Mouse (Mus musculus): ENCODE measurements around the gene Dysf. TPM values are rescaled to one million over a fixed set of nuclear protein-coding genes. Genes with fewer than 3 reads are reported as not detected.

The Dysf gene
- polyA plus RNA-seq, 1 experiment, result 20.7 TPM

DNA sequence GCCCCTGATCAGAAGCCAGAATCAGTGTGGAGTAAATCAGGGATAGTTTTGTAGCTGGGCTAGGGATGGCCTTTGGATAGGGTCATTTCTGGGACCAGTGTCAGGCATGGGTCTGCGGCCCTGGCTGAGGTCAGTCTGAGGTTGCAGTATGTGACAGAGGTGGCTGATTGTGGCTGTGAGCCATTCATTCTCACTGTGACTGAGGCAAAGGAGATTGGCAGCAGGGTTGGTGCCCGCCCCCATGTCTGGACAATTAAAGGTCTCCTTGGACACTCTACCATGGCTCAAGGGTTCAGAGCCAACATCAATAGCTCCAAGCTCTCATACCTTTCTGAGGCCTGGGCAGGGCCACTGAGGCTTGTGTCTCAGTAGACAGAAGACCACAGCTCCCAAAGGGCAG lies 227.0 kb downstream of the Dysf start:
- H3K27ac ChIP-seq (ENCODE audit: insufficient read depth, low read depth, low read length), result no peak overlapping the region
- H3K27me3 ChIP-seq (replicated peaks; ENCODE audit: control insufficient read depth, insufficient read depth, low read length), result no peaks in the 10 kb centered on the region
- H3K4me3 ChIP-seq (ENCODE audit: insufficient read depth, low read depth, low read length), result no peak overlapping the region
- DNase-seq, result no peak
- no peak for TF ChIP-seq POLR2A (IDR thresholded peaks at IDR 0.05; ENCODE audit: low read depth, low read length)
- TF ChIP-seq CTCF (conservative IDR thresholded peaks at IDR 0.05; ENCODE audit: insufficient read depth, insufficient read length, low read depth, low read length), result no peak
- WGBS, result 92% methylated on average over 2 of the region's 2 CpGs
- H3K4me1 ChIP-seq (ENCODE audit: control insufficient read depth, insufficient read depth, low read length), result peaks cover 5% of the 10 kb centered on the region
- no peaks in the 10 kb centered on the region for H3K36me3 ChIP-seq (ENCODE audit: control insufficient read depth, insufficient read depth, low read length)

DNA sequence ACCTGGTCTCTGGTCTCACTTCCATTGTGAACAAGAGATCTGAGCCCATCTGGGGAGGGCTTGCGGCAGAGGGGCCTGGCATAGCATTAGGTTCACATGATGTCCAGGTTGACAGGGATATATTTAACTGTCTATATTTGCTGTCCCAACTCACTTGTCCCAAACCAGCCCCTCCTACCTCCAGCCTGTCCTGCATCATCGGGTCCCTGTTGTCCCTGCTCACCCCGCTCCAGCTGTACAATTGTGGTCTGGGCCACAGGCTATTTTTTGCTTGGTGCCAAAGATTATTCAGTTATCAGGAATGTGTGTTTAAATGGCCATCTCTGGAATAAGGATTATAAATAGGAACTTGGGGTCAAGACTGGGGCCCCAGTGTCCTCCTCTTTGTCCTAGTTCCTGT lies 235.0 kb downstream of the Dysf start:
- WGBS, result 86% methylated on average over 3 of the region's 3 CpGs
- DNase-seq, result no peak

DNA sequence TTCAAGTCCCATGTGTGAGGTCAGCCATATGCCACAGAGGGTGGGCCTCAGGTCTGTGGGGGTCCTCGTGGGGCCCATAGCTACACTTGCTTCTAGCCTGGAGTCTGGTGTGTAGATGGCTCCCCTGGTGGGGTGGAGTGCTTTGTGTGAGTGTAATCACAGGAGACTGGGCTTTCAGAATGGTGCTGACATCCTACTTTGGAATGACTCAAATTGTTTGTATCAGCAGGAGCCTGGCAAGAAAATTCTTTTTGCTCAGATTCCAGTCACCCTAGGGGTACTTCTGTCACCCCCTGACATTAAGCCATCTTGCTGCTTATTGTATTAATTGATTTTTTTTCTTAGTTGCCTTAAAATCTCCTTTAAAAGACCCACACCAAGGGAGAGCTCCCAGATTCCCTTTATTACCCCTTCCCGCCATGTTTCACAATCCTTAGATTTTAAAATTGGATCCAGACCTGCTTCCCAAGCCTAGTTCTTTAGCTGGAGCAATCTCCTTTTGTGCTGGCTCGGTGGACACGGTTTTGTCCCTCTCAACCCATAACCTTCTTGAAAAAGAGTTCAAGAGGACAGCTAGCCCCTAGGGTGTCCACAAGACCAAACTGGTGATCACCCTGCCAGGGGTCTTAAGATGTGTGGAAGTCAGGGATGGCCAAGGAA lies 237.8 kb downstream of the Dysf start:
- TF ChIP-seq CTCF (conservative IDR thresholded peaks at IDR 0.05; ENCODE audit: insufficient read depth, insufficient read length, low read depth, low read length) (no peak), POLR2A (IDR thresholded peaks at IDR 0.05; ENCODE audit: low read depth, low read length) (no peak)
- H3K4me1 ChIP-seq (ENCODE audit: control insufficient read depth, insufficient read depth, low read length), result no peaks in the 10 kb centered on the region
- H3K27me3 ChIP-seq (replicated peaks; ENCODE audit: control insufficient read depth, insufficient read depth, low read length), result no peaks in the 10 kb centered on the region
- no peak overlapping the region for H3K27ac ChIP-seq (ENCODE audit: insufficient read depth, low read depth, low read length)
- DNase-seq, result no peak
- H3K36me3 ChIP-seq (ENCODE audit: control insufficient read depth, insufficient read depth, low read length), result no peaks in the 10 kb centered on the region
- WGBS, result 83% methylated on average over 4 of the region's 4 CpGs
- H3K4me3 ChIP-seq (ENCODE audit: insufficient read depth, low read depth, low read length), result no peak overlapping the region

More for the DNA sequence above, 235.0 kb downstream of the Dysf start:
- Histone ChIP-seq H3K27ac (ENCODE audit: insufficient read depth, low read depth, low read length) (no peak overlapping the region), H3K36me3 (ENCODE audit: control insufficient read depth, insufficient read depth, low read length) (no peaks in the 10 kb centered on the region), H3K4me3 (ENCODE audit: insufficient read depth, low read depth, low read length) (no peak overlapping the region), H3K27me3 (replicated peaks; ENCODE audit: control insufficient read depth, insufficient read depth, low read length) (no peaks in the 10 kb centered on the region), H3K4me1 (ENCODE audit: control insufficient read depth, insufficient read depth, low read length) (no peaks in the 10 kb centered on the region)
- TF ChIP-seq CTCF (conservative IDR thresholded peaks at IDR 0.05; ENCODE audit: insufficient read depth, insufficient read length, low read depth, low read length) (no peak), POLR2A (IDR thresholded peaks at IDR 0.05; ENCODE audit: low read depth, low read length) (no peak)

DNA sequence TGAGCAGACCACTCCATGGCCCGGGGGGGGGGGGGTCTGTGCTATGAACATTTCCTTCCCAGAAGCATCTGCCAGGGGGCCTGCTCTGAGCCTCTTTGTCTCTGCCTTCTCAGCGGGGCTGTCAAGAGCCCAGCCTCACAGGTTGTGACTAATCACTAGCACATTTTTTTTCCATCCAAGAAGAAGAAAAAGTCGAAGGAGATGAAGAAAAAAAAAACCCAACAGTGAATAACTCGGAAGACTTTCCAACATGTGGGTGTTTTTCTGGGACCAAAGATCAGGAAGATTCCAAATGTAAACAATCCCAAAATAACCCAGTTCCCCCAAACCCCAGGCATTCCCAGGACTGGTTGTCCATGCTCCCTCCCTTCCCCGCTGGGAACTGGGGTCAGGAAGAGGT lies 238.6 kb downstream of the Dysf start:
- no peak for TF ChIP-seq CTCF (conservative IDR thresholded peaks at IDR 0.05; ENCODE audit: insufficient read depth, insufficient read length, low read depth, low read length)
- no peak for TF ChIP-seq POLR2A (IDR thresholded peaks at IDR 0.05; ENCODE audit: low read depth, low read length)

More for the DNA sequence above, 238.6 kb downstream of the Dysf start:
- no peak for DNase-seq
- Histone ChIP-seq H3K27me3 (replicated peaks; ENCODE audit: control insufficient read depth, insufficient read depth, low read length) (no peaks in the 10 kb centered on the region), H3K4me3 (ENCODE audit: insufficient read depth, low read depth, low read length) (no peak overlapping the region), H3K27ac (ENCODE audit: insufficient read depth, low read depth, low read length) (no peak overlapping the region), H3K4me1 (ENCODE audit: control insufficient read depth, insufficient read depth, low read length) (no peaks in the 10 kb centered on the region), H3K36me3 (ENCODE audit: control insufficient read depth, insufficient read depth, low read length) (no peaks in the 10 kb centered on the region)
- WGBS, result 67% methylated on average over 5 of the region's 5 CpGs

Other genes starting within 250 kb of the Dysf start
- gene Ankrd53, start 245.9 kb upstream of the Dysf start, polyA plus RNA-seq (2012; rRNA removed), result 0.14 TPM in 2 replicates
- 156 and 169 TPM in 2 replicates for gene Tex261, start 232.8 kb upstream of the Dysf start, polyA plus RNA-seq (2012; rRNA removed)
- gene Nagk, start 213.6 kb upstream of the Dysf start, polyA plus RNA-seq (2012; rRNA removed), result 32.2 and 38.6 TPM in 2 replicates
- gene Paip2b, start 176.8 kb upstream of the Dysf start, polyA plus RNA-seq (2012; rRNA removed), result 7.1 and 10.0 TPM in 2 replicates
- gene Zfp638, start 141.5 kb upstream of the Dysf start, polyA plus RNA-seq (2012; rRNA removed), result 6.2 and 7.4 TPM in 2 replicates

Measured in kidney, adult 2 months (tissue).